Mouse (Mus musculus): ENCODE results near the gene Lrrc20. TPM values are rescaled to one million over a fixed set of nuclear protein-coding genes. Genes with fewer than 3 reads are reported as not detected.
"Not testable (repeated sequence)": the region's sequence is repeated elsewhere in the genome, so short reads cannot be mapped to it uniquely, and the experiment has no call there.

The Lrrc20 gene
- polyA plus RNA-seq, 1 experiment from 2014 or later = 15.9 TPM

DNA sequence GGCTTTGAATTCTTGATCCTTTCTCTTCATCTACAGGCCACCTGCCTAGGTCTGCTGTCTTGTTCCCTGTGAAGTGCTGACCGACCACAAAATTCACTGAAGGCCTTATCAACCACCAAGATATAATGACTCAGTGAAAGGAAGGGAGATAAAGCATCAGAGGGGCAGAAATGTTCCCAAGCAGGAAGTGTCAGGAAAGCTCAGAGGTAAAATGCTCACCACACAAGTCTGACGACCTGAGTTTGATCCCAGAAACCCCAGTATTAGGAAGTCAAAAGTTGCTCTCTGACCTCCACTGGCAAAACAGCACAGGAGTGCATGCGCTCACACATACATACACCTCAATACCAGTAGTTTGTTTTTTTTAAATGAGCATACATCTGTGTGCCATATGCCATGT lies 26.8 kb upstream of the Lrrc20 start:
- ATAC-seq = no peak
- 0 out of 2 replicates have a peak, but pooled peaks cover 3% of the 10 kb centered on the region for H3K36me3 ChIP-seq
- H3K27ac ChIP-seq = no peak overlapping the region
- no peak overlapping the region for H3K9ac ChIP-seq (replicated peaks)
- no peak overlapping the region for H3K4me2 ChIP-seq (replicated peaks)
- no peaks in the 10 kb centered on the region for H3K27me3 ChIP-seq
- no peak overlapping the region for H3K4me3 ChIP-seq (replicated peaks)
- WGBS = 89% methylated on average over 3 of the region's 3 CpGs
- H3K9me3 ChIP-seq = no peaks in the 10 kb centered on the region
- H3K4me1 ChIP-seq (replicated peaks) = peaks cover 74% of the 10 kb centered on the region

DNA sequence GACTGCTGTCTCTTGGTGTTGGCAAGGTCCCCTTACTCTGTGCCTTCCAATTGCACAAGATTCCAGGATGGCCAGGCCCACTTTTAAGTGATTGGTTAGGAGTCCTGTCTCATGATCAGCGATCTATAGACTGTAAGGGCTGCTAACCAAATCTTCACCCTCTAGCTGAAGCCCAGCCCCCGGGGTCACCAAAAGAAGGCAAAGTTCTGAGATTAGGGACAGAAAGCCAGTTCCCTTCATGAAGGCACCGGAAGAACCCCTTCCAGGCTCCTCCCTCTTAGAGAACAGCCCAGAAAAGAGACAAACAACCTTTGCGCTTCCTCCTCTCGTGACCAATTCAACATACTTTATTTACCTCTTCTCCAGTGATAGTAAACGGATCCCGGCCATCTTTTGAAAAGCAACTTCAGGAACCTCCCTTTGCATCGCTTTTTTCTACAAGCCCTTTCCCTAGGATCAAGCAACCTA lies 24.1 kb upstream of the Lrrc20 start:
- no peak for ATAC-seq
- H3K27ac ChIP-seq = 0 out of 2 replicates have a peak overlapping the region, but pooled peaks have one; percentile 87

DNA sequence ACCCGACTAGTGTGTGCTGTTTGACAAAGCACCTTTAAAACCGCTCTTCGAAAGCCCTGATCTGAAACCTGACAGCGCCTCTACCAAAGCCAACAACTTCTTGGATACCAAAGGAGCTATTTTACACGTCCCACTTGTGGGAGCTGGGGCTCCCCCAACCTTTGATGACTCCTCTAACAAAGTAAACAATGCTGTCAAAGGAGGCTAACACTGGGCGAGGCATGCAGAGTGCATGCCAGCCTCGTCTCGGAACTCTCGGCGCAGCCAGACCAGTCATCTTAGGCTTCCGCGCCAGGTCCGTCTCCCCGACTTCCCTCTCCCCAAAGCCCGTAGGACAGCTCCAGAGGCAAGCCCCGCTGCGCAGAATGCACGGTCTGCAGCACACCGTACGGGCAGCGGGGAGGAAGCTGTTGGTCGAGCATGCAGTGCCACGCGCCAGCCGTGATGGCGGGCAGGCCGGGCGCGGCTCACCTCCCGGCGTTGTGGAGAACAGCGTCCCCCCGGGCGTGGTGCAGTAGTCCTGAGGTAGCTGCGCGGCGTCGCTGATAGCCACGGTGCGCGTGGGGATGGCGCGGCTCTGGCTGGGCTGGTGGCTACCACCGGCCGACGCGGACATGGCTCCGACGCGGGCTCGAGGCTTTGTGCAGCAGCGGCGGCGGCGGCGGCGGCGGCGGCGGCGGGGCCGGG lies 23.5 kb upstream of the Lrrc20 start:
- Histone ChIP-seq H3K9ac (replicated peaks) (peak overlapping the region; percentile 98), H3K4me3 (replicated peaks) (peak overlapping the region; percentile 93), H3K27me3 (no peaks in the 10 kb centered on the region), H3K27ac (peak overlapping the region; percentile 87), H3K9me3 (no peaks in the 10 kb centered on the region), H3K36me3 (0 out of 2 replicates have a peak, but pooled peaks cover 3% of the 10 kb centered on the region), H3K4me2 (replicated peaks) (peak overlapping the region; percentile 87), H3K4me1 (replicated peaks) (peaks cover 46% of the 10 kb centered on the region)
- ATAC-seq = peak; percentile 76
- WGBS = under 1% methylated on average over 53 of the region's 62 CpGs

More for the DNA sequence above, 24.1 kb upstream of the Lrrc20 start:
- Histone ChIP-seq H3K4me2 (replicated peaks) (peak overlapping the region; percentile 87), H3K27me3 (no peaks in the 10 kb centered on the region), H3K36me3 (0 out of 2 replicates have a peak, but pooled peaks cover 3% of the 10 kb centered on the region), H3K9ac (replicated peaks) (peak overlapping the region; percentile 98), H3K4me1 (replicated peaks) (peaks cover 51% of the 10 kb centered on the region), H3K4me3 (replicated peaks) (peak overlapping the region; percentile 93), H3K9me3 (no peaks in the 10 kb centered on the region)
- 10% methylated on average over 8 of the region's 8 CpGs for WGBS

DNA sequence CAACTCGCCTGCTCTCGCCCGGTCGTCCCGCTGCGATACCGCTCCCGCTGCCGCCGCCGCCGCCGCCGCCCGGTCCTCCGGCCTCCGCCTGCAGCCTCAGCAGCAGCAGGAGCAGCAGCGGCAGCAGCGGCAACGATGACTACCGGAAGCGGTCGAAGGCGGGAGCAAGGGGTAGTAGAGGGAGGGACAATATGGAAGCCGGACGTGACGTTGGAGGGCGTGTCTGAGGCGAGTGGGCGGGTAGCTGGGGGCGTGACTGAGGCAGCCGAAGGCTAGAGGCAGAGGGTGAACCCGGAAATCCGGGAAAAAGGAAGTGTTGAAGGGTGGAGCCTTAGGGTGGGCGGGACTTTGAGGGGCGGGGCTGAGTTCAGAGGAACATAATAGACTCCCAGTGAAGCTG lies 23.0 kb upstream of the Lrrc20 start, which contains the start of gene Eif4ebp2:
Gene Eif4ebp2 (minus strand): TSS at position 17 of the 400 bp plus-strand sequence.
- WGBS = 0% methylated on average over 34 of the region's 36 CpGs
- H3K9me3 ChIP-seq = no peaks in the 10 kb centered on the region
- H3K4me2 ChIP-seq (replicated peaks) = peak within 1 kb of the TSS; percentile 87
- peaks cover 41% of the 10 kb centered on the region for H3K4me1 ChIP-seq (replicated peaks)
- peak within 1 kb of the TSS; percentile 93 for H3K4me3 ChIP-seq (replicated peaks)
- H3K27me3 ChIP-seq = no peaks in the 10 kb centered on the region
- ATAC-seq = peak; percentile 98
- peak within 1 kb of the TSS; percentile 87 for H3K27ac ChIP-seq
- H3K9ac ChIP-seq (replicated peaks) = peak within 1 kb of the TSS; percentile 98
- 0 out of 2 replicates have a peak, but pooled peaks cover 3% of the 10 kb centered on the region for H3K36me3 ChIP-seq

DNA sequence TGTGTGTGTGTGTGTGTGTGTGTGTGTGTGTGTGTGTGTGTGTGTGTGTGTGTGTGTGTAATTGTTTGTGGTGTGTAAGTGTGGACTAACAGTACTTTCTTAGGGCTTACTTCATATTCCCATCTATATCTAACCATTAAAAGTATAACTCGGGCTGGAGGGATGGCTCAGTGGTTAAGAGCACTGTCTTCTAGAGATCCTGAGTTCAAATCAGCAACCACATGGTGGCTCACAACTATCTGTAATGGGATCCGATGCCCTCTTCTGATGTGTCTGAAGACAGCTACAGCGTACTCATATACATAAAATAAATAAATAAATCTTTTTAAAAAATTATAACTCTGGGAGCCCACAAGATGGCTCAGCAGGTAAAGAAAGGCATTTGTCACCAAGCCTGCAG lies 22.4 kb upstream of the Lrrc20 start:
- peak; percentile 48; the same call in 1 of the 2 replicates for ATAC-seq
- H3K4me3 ChIP-seq (replicated peaks) = not testable (repeated sequence)
- 73% methylated on average over 3 of the region's 3 CpGs for WGBS

DNA sequence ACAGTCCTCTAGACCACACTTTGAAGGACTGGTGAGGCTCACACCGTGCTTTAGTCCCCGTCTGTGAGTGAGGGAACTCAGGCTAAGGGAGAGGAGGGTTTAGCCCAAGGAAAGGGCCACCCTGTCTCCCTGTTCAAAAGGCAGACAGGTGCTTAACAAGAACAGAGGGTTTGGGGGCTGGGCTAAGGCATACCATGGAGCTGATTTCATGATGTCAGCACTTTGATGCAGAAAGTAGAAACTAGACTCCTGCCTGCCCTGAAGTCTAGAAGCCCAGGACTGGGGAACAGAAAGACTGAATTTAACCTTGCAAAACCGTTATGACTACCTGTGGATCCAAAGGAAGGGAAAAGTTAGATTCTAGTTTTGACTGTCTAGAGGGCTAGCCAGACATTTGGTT lies 18.4 kb upstream of the Lrrc20 start:
- H3K4me1 ChIP-seq (replicated peaks) = no peaks in the 10 kb centered on the region
- H3K9ac ChIP-seq (replicated peaks) = no peak overlapping the region
- H3K4me2 ChIP-seq (replicated peaks) = no peak overlapping the region
- H3K27me3 ChIP-seq = no peaks in the 10 kb centered on the region
- no peaks in the 10 kb centered on the region for H3K36me3 ChIP-seq
- 64% methylated on average over 3 of the region's 3 CpGs for WGBS
- H3K4me3 ChIP-seq (replicated peaks) = no peak overlapping the region
- H3K9me3 ChIP-seq = no peaks in the 10 kb centered on the region
- H3K27ac ChIP-seq = no peak overlapping the region
- no peak for ATAC-seq

More for the DNA sequence above, 22.4 kb upstream of the Lrrc20 start:
- not testable (repeated sequence) for H3K9ac ChIP-seq (replicated peaks); H3K27me3 ChIP-seq; H3K36me3 ChIP-seq; H3K4me2 ChIP-seq (replicated peaks); H3K27ac ChIP-seq; H3K9me3 ChIP-seq
- peaks cover 35% of the 10 kb centered on the region for H3K4me1 ChIP-seq (replicated peaks)

DNA sequence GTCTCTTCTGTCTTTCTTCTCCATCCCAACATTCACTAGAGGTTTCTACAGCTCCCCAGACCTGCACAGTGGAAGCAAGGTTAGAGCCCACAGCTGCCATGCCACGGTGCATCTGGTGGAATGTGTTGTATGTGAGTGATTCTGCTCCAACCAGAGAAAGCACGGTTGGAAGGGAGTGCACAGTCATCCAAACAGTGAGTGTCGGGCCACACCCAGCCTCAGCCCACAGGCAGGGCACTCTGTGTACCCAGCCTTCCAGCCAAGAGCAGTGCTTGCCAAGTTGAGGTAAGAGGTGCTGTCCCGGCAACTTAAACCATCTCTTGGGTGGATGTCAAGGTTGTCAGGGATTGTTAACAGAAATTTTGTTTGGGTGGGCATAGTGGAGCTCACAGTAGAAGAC lies 10.6 kb upstream of the Lrrc20 start:
- Histone ChIP-seq H3K4me2 (replicated peaks) (no peak overlapping the region), H3K4me3 (replicated peaks) (no peak overlapping the region), H3K27me3 (no peaks in the 10 kb centered on the region), H3K4me1 (replicated peaks) (no peaks in the 10 kb centered on the region), H3K9me3 (no peaks in the 10 kb centered on the region), H3K36me3 (no peaks in the 10 kb centered on the region), H3K27ac (no peak overlapping the region), H3K9ac (replicated peaks) (no peak overlapping the region)
- 79% methylated on average over 4 of the region's 4 CpGs for WGBS
- no peak for ATAC-seq

DNA sequence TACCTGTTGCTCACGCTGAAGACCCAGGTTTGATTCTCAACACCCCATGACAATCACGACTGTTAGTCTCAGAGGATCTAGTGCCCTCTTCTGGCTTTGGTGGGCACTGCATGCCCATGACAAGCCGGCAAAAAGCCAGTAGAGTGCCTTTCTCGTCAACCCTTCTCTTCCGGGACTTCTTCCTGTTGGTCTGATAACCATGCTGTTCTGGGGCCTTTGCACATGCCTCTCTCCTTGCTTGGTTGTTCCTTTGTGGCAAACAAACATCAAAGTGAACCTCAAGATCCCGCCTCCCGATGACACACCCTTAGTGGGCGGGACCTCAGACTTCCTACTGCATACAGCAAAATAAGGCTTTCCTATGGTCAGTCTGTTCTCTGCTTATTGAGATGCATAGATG lies 9.4 kb upstream of the Lrrc20 start:
- Histone ChIP-seq H3K4me3 (replicated peaks) (no peak overlapping the region), H3K4me1 (replicated peaks) (no peaks in the 10 kb centered on the region), H3K9ac (replicated peaks) (no peak overlapping the region), H3K4me2 (replicated peaks) (no peak overlapping the region), H3K27me3 (no peaks in the 10 kb centered on the region), H3K36me3 (no peaks in the 10 kb centered on the region), H3K27ac (no peak overlapping the region), H3K9me3 (no peaks in the 10 kb centered on the region)
- ATAC-seq = no peak
- WGBS = 70% methylated on average over 8 of the region's 8 CpGs

DNA sequence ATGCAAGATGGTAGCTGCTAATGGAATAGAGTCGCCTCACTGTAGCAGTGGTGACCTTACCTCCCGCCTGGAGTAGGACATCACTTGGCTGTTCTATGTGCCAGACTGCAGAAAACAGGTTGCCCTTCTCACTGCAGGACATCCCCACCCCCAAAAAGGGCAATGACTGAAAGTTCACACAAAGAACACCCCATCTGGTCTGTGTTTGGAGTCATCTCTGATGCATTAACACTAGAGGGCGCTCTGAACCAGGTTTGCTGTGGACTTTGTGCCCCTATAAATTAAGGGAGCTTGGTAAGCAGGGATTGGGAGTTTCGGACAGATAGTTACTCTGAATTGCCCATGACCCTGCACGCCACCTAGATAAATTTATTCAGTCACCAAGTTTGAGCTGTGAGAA lies 8.7 kb upstream of the Lrrc20 start:
- no peak overlapping the region for H3K4me3 ChIP-seq (replicated peaks)
- peak; percentile 40; the same call in 1 of the 2 replicates for ATAC-seq
- no peaks in the 10 kb centered on the region for H3K9me3 ChIP-seq
- H3K9ac ChIP-seq (replicated peaks) = no peak overlapping the region
- no peaks in the 10 kb centered on the region for H3K4me1 ChIP-seq (replicated peaks)
- no peaks in the 10 kb centered on the region for H3K27me3 ChIP-seq
- no peak overlapping the region for H3K4me2 ChIP-seq (replicated peaks)
- WGBS = 25% methylated on average over 5 of the region's 5 CpGs
- H3K36me3 ChIP-seq = no peaks in the 10 kb centered on the region
- H3K27ac ChIP-seq = no peak overlapping the region

DNA sequence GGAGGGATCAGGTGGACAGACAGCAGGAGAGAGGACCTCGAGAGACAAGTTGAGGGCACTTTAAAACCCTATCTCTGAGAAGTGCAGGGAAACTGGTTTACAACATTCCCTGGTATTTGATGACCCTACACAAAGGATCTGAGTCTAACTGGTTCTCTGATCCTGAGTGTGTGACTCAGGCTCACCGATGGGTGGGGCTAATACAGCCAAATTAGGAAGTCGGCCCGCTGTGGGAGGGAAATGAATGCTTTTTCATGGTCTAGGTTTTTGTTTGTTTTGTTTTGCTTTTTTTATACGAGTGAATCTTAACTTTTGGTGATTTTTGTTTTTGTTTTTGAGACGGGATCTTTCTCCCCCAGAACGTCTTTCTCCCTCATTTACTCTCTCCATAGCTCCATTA lies 6.7 kb upstream of the Lrrc20 start:
- H3K27me3 ChIP-seq = no peaks in the 10 kb centered on the region
- ATAC-seq = no peak
- H3K9ac ChIP-seq (replicated peaks) = no peak overlapping the region
- WGBS = 73% methylated on average over 7 of the region's 7 CpGs
- H3K4me1 ChIP-seq (replicated peaks) = peaks cover 6% of the 10 kb centered on the region; the same call in 1 of the 2 replicates
- H3K4me3 ChIP-seq (replicated peaks) = no peak overlapping the region
- H3K36me3 ChIP-seq = no peaks in the 10 kb centered on the region
- H3K4me2 ChIP-seq (replicated peaks) = no peak overlapping the region
- H3K9me3 ChIP-seq = no peaks in the 10 kb centered on the region
- H3K27ac ChIP-seq = no peak overlapping the region

DNA sequence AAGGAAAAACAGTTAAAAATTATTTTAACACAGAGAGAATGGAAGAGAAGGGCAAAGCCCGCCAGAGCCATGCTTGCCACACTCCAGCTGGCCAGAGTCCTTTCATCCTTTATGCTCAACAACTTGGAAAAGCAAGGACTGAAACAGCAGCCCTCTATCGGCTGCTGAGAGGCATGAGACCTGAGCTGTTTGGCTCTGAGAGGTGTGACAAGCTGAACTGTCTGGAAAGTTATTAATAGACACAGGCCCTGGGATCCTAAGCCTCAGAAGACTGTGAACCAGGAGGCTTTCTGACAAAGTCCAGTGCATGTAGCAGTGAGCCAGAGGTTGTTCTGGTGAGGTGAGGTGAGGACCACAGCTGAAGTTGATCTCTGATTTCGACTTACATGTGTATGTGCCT lies 2.0 kb upstream of the Lrrc20 start:
- Histone ChIP-seq H3K9ac (replicated peaks) (no peak overlapping the region), H3K4me2 (replicated peaks) (peak overlapping the region; percentile 73; the same call in 1 of the 2 replicates), H3K9me3 (no peaks in the 10 kb centered on the region), H3K4me3 (replicated peaks) (no peak overlapping the region), H3K27me3 (no peaks in the 10 kb centered on the region; the same call in 1 of the 2 replicates), H3K4me1 (replicated peaks) (peaks cover 27% of the 10 kb centered on the region), H3K27ac (no peak overlapping the region), H3K36me3 (no peaks in the 10 kb centered on the region)
- no peak for ATAC-seq
- 73% methylated on average over 3 of the region's 3 CpGs for WGBS

DNA sequence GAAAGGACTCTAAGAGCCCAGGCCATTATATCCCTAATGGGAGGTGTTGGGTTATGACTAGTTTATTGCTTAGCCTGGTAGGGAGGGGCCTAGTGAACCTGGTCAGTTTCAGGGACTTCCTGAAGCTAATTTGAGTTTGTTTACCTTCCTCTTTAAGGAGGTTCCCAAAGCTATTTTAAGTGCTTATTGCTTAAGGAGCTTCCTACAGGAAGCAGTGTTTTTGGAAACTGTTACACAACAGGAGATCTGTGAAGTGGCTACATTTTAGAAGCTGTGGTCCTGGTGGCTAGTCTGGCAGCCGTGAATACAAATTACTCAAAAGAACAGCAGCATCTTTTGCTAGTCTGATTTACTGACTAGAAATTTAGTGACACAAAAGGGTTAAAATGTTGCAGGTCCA lies 1.3 kb upstream of the Lrrc20 start:
- peak overlapping the region; percentile 68; the same call in 1 of the 2 replicates for H3K9ac ChIP-seq (replicated peaks)
- 81% methylated on average over 1 of the region's 1 CpGs for WGBS

More for the DNA sequence above, 1.3 kb upstream of the Lrrc20 start:
- peak overlapping the region; percentile 72 for H3K4me3 ChIP-seq (replicated peaks)
- H3K27ac ChIP-seq = no peak overlapping the region
- no peaks in the 10 kb centered on the region for H3K36me3 ChIP-seq
- no peaks in the 10 kb centered on the region; the same call in 1 of the 2 replicates for H3K27me3 ChIP-seq
- peak overlapping the region; percentile 73 for H3K4me2 ChIP-seq (replicated peaks)
- H3K4me1 ChIP-seq (replicated peaks) = peaks cover 27% of the 10 kb centered on the region
- H3K9me3 ChIP-seq = no peaks in the 10 kb centered on the region
- no peak for ATAC-seq
